Mouse (Mus musculus): ENCODE measurements around the gene Ypel5.

Ypel5 gene

DNA sequence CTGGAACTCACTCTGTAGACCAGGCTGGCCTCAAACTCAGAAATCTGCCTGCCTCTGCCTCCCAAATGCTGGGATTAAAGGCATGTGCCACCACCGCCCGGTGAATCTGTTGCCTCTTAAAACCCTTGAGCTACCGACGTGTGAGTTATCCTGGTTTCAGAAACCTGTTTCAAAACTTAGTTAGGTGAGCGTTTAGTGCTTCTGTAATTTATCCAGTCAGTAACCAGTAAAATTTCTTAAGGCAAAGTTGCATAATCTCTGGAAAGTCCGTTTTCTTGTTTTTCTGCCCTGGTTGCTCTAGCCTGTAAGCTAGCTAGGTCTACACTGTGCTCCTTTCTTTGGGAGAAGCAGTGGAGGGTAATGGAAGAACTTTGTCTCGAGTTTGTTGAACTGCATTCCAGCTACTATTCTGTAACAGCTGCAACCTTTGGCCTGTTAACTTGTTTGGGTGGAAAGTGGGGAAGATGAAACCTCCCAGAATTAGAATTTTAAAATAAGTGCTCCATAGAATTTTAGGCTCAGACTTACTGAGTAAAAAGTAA, 8.8 kb downstream of the Ypel5 start:
- DNase-seq, result no peak

DNA sequence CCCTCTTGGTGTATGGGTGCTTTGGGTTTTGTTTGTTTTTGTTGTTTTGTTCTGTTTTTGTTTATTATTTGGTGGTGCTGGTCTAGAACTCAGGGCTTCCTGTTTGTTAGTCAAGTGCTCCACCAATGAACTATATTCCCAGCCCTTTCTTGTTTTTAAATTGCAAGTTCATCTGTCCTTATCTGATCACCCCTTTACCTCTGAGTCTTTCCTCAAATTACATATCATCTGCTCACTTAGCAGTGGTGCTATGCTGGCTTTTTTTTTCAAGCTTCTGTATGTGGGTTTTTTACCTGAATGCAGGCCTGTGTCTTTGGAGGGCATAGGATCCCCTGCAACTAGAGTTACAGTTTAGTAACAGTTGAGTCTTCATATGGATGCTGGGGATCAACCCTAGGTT, 9.3 kb downstream of the Ypel5 start:
- no peak for DNase-seq

DNA sequence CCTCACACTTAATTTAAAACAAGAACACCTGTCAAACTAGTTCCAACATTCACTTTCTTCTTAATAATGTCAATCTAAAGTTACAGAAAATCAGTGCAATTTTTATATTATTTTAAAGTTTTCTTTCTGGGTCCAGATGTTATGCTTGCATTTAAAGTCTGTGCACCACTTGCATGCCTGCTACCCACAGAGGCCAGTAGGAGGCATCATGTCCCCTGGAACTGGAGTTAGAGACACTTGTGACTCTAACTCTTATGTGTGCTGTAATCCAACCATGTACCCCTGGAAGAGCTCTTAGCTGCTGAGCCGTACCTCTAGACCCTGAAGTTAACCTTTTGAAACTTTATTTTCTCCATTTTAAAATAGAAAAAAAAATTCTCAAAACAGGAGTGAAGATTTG, 19.0 kb downstream of the Ypel5 start:
- no peak for DNase-seq

DNA sequence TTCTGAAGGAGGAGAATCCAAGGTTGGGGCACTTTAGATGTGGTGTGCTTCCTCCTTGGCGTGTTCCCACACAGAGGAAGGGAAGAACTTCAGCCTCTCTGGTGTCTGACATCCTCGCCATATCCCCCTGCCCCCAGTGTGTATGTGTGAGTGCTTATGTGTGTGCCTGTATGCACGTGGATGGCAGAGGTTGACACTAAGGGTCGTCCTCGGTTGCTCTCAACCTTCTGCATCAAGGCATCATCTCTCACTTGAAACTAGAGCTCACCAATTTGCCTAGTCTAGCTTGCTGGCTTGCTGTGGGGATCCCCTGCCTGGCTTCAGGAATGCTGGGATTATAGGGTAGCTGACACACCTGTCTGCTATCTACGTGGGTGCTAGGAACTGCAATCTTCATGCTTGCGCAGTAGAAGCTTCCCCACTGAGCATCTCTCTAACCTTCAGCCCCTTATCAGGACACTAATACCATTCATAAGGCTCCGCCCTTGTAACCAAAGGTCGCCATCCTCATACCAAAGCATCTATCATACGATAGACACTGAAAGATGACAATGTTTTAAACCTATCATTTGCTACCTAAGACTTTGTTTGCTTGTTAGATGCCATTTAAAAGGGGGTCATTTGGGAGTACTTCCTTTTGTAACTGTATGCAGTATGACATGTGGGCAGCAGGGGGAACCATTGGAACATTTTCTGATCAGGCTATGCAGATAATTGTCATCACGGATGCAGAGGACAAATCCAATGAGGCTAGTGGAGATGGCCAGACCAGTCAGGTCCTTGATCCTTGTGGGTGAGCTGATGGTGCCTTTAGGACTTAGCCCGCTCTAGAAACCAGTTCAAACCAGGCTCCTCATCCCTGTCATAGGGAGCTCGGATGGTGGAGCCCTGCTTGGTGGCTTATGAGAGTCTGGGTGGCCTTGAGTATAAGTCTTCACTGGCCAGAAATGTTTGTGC, 21.7 kb downstream of the Ypel5 start:
- peak; percentile 47 for DNase-seq

DNA sequence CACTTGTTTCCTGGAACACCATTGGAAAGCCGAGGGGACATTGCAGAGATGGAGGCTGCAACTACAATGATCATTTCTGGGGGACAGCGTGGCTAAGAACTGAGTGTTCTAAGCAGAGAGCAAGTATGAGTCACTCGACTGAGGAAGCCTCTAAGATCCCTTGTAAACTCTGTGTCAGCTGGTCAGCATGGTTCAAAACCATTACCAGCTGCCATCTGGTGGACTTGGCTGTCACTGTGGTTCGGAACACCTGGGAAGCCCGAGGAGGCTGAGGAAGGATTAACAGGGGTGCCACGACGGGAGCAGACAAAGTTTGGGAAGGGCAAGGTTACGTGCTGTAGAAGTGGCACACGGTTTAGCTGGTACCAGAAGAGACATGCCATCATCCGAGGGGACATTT, 27.0 kb downstream of the Ypel5 start:
- DNase-seq, result no peak

DNA sequence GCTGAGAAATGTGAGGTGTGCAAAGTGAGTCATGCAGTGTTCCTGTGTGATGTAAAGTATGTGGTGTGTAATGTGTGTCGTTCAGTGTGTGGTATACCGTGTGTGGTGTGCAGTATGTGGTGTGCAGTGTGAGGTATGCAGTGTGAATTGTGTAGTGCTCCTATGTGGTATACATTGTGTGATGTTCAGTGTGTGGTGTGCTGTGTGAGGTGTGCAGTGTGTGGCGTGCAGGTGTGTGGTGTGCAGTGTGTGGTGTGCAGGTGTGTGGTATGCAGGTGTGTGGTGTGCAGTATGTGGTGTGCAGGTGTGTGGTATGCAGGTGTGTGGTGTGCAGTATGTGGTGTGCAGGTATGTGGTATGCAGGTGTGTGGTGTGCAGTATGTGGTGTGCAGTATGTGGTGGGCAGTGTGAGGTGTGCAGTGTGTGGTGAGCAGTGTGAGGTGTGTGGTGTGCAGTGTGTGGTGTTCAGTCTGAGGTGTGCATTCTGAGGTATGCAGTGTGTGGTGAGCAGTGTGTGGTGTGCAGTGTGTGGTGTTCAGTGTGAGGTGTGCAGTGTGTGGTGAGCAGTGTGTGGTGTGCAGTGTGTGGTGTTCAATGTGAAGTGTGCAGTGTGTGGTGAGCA, 30.5 kb downstream of the Ypel5 start:
- DNase-seq, result no peak

DNA sequence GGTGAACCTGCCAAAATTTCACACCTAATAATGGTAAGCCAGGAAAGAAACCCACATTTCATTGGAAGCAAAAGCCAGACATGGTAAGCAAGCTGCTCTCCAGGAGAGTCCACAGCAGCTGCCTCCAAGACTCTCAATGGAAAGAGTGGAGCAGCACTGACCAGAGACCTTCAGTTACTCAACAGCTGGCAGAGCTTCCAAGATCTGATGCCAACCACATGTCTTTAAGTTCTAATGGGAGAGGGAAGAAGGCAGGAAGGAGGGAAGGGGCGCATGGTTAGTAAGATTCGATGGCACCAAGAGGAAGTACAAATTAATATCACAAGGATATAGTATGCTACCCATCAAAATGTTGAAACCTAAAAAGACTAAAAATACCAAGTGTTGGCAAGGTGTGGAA, 31.9 kb downstream of the Ypel5 start:
- DNase-seq, result no peak

DNA sequence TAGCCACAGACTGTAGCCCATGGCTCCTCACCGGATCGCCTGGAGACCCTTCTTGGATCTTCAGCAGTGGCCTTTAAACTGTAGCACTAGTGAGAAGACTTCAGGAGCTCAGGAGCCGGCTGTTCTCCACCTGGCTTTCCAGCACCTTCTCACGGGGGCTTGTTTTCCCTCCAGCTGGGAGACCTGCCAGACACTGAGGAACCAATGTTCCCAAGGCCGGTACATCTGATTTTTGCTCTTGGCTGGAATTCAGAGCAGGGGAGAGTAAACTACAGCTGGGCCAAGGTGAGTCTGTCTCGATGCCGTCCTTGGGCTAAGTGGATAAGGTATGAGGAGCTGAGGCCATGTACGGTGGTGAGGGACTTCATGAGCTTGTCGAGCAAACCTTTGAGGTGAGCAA, 42.7 kb downstream of the Ypel5 start:
- DNase-seq, result no peak

DNA sequence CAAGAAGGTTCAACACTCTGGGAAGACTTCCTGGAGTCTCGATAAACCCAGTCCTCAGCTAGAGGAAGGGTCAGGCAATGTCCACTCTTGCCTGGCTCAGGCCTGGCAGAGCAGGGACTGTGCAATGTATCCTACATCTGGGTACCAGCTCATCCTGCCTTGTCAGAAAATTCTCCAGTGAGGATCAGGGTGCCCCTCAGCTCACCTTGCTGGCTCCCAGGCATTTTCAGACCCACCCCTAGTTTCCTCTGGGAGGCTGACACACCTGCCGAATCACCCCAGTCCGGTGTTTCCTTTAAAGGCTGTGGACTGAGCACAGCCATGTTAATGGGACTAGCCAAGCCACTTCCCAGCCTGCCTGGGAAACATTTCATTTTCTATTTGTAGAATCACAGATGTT, 43.9 kb downstream of the Ypel5 start:
- no peak for DNase-seq

DNA sequence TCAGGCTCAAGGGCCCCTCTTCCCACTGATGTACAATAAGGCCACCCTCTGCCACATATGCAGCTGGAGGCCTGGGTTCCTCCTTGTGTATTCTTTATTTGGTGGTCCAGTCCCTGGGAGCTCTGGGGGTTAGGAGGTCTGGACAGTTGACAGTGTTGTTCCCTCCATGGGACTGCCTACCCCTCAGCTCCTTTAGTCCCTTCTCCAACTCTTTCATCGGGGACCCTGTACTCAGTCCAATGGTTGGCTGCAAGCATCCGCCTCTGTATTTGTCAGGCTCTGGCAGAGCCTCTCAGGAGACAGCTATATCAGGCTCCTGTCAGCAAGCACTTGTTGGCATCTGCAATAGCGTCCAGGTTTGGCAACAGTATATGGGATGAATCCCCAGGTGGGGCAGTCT, 44.8 kb downstream of the Ypel5 start:
- no peak for DNase-seq

DNA sequence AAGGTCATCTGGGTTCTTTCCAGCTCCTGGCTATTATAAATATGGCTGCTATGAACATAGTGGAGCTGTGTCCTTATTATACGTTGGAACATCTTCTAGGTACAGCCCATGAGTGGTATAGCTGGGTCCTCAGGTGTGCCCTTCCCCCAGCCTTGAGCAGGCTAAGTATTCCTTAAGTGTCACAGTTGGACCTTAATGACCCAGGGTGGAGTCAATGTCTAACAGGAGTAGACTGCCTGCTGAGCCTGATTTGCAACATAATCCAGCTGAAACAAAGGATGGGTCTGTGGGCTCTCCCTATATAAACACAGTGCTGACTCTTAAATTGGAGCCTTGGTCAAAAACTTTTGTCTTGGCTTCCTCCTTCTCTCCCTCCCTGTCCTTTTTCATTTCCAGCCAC, 45.6 kb downstream of the Ypel5 start:
- no peak for DNase-seq

DNA sequence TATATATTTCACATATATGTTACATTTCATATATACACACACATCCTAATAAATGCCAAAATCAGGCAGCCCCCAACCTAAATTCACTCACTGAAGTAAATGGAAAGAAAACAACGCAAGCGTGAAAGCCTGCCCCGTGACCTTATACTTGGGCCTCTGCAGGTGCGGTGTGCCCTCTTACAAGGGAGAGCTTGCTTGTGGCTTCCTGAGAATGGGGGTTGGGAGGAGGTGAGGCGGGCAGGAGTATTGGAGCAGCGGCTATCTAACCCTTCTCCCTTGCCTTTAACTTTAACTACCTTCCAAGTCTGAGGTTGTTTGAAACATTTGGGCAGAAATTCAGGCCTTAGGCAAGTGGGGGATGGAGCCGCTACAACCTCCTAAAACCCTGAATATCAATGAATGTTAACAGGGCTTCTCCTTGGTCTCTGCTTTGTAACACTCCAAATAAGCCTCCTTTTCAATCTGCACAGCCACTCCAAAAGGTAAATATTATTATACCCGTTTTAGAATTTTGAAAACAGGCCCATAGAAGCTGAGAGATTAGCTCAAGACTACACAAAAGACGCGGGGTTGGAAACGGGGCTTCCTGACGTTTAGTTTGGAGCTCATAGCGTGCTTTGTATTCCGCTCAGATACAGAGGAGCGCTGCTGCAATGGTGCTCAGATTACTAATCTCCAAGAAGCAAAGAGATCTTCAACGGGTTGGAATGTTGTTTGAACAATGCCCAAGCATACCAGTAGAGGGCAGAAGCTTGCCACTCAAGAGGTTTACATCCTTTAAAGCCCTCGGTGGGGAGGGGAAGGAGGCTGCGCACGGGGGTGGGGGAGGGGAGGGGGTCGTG, 53.5 kb downstream of the Ypel5 start:
- DNase-seq, result peak; percentile 70

DNA sequence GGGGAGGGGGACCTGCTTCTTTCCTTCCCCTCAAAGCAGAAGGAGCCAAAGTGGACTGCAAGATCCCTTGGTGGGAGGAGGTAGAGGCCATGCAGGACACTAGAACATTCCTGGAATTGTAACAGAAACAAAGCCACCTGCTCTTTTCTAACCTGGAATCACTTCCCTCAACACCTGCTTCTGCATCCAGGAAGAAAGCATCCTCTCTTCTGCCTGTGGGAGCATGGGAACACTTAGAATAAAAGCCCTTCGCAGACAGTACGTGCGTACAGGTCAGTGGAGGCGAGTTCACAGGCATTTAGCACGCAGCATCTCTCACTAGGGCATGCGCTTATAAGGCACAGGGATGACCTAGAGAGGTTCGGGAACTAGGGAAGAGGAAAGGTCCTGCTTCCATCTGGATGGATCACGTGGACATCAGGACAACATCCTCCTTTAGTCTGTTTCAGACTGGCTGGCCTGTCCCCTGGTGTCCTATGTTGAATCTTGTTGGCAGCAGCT, 54.2 kb downstream of the Ypel5 start:
- no peak for DNase-seq

DNA sequence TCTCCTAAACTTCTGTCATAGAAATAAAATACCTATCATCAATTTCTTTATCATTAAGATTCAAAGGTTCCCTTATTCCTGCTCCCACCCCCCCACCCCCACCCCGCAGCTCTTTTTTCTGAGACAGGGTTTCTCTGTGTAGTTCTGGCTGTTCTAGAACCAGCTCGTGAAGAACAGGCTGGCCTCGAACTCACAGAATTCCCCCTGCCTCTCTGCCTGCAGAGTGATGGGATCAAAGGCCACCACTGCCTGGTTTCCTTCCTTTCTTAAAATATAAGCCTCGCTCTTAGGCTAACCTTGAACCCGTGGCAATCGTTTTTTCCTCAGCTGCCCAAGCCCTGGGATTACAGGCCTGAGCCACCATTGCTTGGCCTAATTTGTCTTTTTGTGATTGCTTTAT, 55.3 kb downstream of the Ypel5 start:
- DNase-seq, result no peak

DNA sequence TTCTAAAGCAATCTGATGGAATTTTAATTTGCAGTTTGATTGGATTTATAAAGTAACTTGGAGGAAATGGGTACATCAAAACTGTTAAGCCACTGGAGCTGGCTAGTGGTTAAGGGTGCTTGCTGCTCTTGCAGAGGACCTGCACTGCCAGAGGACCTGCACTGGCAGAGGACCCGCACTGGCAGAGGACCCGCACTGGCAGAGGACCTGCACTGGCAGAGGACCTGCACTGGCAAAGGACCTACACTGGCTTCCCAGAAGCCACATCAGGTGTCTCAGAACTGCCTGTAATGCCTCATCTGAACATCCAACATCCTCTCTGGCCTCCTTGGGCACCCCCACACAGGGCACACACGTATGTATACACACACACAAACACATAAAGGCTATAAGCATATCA, 59.3 kb downstream of the Ypel5 start:
- DNase-seq, result no peak

DNA sequence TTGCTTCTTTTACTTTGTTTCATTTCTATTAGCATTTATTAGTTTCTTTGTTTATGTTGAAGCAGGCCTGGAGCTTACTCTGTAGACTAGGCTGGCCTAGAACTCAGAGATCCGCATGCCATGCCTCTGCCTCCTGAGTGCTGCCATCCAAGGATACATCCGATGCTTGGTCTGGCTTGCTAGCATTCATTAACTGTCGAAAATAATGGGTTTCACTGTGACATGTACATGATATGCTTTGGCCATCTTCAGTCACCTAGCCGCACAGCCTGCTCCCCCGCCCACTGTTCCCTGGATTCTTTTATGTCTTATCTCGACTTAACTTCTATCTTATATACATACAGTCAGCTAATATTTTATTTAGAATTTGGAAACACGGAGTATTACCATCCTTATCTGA, 60.8 kb downstream of the Ypel5 start:
- no peak for DNase-seq

DNA sequence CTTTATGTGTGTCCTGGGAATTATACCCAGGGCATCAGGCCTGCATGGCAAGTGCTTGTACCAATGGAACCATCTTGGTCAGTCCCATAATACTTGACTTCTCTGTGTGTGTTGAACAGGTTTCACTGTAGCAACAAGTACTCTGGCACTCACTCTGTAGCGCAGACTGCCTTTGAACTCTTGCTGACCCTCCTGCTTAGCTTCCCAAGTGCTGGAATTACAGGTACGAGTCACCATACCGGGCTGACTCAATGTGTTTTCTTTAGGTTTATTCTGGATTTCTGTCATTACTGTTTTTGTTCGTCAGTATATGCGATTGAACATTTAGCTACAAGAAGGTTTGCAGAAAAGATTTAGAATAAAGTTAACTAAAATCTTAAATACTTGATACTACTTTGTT, 61.7 kb downstream of the Ypel5 start:
- DNase-seq, result no peak

DNA sequence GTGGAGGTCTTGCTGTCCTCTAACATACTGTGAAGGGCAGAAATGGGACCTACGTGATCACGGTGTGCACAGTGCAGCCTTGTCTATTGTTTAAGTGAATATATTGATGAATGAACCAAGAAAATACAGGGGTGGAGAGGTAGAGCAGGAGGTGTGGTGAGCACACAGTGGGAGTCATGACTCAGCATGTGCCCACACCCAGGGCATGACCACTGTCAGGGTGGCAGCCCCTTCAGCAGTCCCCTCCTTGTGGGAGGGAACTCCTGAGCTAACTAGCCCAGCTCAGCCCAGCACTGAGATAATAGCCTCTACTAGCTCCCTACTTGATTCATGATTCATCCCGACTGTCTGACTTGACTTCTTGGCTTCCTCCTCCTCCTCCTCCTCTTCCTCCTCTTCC, 62.5 kb downstream of the Ypel5 start:
- DNase-seq, result no peak
